Mouse (Mus musculus) frontal cortex, postnatal 14 days (tissue): ENCODE measurements around the gene Gm29776.

Experiments
- DNase-seq, 2 experiments: peaks; one replicate each; pipeline ENCODE4 v3.0.0; 2022; ENCODE audit warnings: low spot score in 2 of 2

Gm29776 gene

DNA sequence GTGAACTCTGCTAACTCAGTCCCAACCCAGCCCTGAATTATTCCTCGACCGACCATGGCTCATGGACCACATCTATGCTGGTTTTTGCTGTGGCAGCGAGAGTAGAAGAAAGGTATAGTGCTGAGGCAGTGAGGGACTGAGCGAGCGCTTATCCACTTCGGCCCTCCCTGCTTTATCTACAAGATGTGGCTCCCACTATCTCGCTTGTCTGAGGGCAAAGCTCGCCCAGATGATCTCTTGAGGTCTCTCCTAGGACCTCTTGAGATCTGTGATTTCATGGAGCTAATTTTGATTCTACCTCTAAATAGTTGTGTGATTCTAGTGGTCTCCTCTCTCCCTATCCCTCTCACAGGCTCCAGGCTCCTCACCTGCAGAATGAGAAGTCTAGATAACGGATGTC, 10.4 kb upstream of the Gm29776 start:
- DNase-seq = no peak

DNA sequence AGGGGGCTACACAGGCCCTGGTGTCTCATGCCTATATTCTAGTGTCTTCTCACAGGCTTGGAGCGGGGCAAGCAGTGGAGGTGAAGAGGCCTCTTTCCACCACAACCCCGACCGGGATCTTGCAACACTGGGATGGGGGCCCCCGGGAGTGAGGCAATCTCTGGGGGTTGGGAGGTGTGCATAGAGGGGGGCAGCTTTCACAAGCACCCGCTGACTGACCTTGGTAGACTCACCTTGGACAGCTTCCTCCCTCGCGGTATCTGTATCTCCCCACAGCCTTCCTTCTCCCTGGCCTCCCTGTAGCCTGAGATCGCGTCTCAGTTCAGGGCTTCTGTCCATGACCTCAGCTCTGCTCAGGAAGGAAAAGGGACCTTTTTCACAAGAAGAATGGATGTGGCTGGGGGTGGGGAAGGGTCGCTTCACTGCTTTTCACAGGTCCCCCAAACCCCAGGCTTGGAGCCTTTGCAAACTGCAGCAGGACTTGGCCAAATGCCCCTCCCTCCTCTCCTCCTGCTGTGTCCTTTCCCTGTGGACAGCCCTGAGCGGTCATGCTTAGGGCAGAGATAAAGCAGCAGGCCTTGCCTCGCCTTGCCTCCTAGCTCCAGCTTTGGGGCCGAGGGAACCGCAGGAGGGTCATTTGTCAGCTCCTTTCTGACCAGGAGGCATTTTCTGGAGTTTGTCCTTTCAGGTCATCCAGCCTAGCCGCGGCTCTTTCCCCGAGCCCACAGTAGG, 8.1 kb upstream of the Gm29776 start:
- no peak for DNase-seq

DNA sequence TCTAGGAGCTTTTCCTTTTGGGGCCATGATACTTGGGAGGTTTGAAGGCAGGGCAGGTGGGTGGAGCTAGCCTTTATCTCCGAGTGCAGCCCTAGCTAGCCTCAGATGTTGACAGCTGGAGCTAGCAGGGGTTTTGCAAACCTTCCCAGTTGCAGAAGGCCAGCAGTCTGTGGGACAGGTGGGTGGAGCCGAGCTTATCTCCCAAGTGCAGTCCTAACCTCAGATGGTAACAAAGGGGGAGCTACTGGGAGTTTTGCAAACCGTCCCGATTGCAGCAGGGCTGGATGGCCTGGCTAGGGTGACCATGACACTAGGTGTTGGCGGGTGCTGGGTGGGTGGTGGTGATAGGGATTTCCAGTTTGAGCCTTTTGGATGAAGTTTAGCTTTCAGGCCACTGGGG, 7.2 kb upstream of the Gm29776 start:
- DNase-seq = no peak

DNA sequence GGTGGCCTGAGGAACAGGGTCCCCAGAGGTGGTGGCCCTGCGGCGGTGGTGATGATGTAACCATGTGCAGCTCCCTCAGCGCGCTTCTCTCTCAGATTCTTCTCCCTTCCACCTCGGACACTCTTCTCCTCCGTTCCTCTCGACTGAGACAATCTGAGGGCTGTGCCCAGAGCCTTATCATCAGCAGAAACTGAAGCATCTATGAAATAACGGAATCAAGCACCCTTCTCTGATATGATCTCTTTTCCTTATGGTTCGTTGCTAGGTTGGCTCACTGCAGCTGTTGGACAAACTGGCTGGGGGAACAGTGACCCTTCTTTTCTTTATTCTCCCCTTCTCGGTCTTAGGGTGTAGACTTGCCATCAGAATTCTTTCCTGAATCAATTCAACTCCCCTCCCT, 4.6 kb upstream of the Gm29776 start:
- no peak for DNase-seq

DNA sequence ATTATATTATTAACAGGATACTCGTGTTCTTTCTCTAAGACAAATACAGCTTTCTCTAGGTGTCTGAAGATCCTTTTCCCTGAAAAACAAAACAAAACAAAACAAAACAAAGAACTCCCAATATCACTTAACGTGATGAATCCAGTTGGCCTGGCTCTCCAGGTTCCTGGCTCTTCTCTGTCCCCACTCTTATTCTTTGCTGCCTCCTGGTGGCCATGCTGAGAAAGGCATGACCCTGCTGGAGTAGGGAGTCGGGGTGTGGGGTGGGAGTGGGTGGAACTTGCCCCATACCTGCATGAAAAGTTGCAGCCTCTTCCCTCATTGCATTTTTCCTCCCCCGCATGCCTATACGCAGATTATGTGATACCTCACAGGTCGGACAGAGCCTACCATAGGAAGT, 2.7 kb upstream of the Gm29776 start:
- DNase-seq = peak; percentile 43 to 56

DNA sequence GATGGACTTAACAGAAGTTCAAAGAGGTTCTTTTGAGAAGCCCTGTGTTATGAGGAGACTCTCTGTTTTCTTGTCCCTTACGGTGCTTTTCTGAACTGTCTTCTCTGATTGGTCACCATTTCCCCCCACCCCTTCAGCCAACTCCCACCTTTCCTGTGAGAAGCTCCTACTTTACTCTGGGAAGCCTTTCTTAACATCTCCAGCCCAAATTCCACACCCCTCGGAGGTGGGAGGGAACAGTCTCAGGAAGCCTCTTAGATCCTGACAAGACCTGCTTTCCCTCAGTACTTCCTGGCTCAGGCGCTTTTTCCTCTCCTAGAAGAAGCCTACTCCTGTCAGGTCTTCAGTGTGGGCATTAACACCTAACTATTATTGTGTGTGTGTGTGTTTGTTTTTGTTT, 953 bp upstream of the Gm29776 start:
- no peak for DNase-seq

DNA sequence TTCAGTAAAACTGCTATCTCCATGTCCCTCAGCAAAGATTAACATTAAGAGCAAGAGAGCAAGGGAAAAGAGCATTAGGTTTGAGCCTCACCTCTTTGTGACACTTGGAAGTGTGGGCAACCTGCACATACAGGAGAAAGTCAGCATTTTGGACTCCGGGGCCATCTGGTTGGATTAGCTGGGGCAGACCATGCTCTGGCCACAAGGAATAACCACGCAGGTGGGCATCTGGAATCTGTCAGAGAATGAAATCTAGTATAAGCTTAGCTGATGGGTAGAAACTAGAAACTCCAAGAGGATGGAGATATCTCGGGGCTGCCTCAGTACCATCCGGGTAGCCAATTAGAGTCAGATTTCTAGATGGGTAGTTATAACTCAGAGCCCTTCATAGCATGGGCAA, 1.9 kb downstream of the Gm29776 start:
- DNase-seq = no peak

DNA sequence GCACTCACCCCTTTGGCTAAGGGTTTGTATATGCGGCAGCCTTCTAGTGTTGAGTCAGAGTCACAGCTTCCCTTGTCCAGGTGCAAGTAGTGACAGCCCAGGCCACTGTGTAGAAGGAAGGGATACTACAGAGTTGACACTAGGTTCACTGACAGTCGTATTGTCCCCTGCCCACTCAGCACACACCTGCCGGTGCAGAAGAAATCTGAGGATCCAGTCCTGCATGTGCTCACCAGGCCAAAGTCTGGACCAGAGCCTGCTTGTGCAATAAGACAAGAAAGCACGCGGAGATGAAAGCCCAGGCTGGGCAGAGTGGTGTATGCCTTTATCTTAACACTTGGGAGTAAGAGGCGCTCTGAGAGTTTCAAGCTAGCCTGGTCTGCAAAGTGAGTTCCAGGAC, 3.6 kb downstream of the Gm29776 start:
- DNase-seq = no peak

DNA sequence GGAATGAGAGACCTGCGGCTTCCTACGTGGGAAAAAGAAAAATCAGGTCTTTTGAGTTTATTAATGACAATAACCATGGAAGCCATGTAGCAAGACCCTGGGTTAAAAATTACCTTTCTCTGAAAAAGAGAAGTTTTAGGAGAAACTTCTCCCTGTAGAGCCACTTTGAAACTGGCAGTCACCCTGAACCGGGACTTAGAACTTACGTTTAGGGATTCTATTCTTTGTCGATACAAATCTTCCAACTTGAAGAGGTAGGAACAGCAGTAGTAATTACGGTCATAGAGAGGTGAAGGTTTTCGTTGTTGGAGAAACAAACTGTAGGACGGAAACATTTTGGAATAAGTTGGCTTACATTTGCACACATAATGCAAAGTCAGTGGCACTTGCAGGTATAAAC, 11.4 kb downstream of the Gm29776 start:
- no peak for DNase-seq

DNA sequence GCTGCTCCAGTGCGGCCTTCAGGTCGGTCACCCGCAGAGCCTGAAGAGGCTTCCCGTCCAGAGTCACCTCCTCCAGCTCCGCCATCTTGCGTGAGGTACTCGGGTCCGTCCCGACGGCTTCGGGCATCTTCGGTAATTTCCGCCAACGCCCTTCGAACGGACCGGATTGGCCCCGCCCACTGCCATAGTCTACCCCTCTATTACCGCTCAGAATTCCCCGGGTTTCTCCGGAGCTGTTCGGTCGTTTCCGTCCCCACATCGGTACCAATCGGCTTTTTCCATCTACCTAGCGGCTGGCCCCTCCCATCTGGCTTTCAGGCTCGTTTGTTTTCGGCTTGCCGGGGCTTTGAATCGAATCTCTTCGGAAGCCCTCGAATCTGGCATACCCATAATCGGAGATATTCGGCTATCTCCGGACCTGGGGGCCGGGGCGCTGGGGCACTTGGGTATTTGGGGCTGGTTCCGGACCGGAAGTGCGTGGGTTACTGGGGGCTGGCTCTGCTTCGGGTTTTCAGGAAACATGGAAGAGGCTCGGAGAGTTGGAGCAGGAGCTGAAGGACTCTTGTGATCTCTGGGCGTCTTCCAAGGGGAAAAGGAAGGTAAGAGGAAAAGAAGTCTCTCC, 12.0 kb downstream of the Gm29776 start, which contains the start of gene Acin1:
Acin1 (minus strand) TSS at position 410 of the 622 bp plus-strand sequence.
- peak; percentile 100 for DNase-seq

DNA sequence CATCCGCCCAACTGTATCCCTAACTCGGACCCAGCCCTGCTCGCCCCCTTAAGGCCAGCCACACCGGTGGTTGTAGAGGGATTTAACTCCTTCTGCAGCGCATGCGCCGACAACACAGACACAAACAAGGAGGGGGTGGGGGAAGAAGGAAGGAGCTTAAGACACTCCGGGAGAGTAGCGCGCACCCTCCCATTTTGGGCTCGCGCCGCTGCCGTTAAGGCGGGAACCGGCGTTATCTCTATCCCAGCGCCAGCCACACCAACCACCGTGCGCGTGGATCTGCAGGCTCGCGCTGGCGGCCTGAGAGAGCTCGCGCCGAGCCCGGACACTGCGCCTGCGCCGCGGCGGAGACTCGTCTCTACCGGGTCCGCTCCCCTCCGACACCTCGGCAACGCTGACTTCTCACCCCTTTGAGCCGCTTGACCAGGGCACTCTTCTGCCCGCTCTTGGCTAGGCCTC, 12.5 kb downstream of the Gm29776 start, which contains the start of gene 1700123O20Rik:
1700123O20Rik (plus strand) TSS at position 154 of the 459 bp plus-strand sequence.
- no peak for DNase-seq

DNA sequence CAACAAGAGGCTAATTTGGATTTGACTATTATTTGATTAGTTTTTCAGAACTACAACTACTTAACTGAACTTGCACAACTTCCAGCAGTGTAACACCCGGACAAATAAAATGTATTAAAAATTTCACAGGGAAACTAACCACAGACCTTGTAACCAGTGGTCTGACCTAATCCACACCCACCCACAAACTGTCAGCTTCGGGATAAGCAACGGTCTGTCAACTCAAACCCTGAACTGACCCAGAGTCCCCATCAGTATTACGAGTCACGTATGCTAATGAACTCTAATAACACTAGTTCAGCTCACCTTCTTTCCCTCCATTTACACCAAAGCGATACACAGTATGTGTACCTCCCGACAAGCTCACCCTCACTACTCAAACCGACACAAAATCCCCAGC, 13.2 kb downstream of the Gm29776 start:
- no peak for DNase-seq

DNA sequence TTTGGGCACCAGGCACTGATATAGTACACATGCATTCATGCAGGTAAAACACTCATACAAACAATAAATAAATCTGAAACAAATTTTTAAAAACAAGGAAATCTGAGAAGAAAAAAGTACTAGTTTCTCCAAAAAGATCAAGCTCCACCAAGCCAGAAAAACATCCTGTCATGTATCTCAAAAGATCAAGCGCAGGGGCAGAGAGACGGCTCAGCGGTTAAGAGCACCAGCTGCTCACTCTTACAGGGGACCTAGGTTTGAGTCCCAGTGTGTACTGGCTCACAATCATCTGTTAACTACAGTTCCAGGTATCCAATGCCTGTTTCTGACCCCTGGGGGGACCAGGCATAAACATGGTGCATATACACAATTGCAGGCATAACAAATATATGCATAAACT, 16.2 kb downstream of the Gm29776 start:
- no peak for DNase-seq

DNA sequence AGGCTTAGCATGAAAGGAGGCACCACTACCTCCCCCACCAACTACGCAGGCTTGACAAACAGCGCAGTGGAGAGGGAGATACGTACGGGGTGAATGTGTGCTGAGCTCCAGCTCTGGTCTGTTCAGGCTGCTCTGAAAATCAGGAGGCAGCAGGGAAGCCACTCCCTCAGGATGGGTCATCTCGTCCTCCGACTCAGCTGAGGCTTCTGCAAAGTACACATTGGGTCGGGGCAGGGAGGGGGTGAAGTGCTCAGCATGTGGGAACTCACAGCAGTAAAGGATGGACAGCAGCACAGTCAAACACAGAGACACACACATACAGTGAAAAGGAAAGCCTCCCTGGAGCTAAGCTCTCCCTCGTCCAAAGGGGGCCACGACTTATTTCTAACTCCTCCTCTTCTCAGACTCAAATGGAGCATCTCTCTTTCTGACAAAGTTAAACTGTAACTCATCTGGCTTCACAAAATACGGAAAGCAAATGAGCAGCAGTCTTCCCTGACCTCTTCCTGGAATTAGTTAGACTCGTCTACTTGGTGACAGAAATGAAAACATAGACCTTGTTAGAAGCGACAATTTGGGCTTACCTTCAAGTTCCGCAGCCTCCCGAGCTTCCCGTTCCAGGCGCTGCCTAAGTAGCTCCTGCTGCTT, 19.9 kb downstream of the Gm29776 start:
- DNase-seq = no peak

DNA sequence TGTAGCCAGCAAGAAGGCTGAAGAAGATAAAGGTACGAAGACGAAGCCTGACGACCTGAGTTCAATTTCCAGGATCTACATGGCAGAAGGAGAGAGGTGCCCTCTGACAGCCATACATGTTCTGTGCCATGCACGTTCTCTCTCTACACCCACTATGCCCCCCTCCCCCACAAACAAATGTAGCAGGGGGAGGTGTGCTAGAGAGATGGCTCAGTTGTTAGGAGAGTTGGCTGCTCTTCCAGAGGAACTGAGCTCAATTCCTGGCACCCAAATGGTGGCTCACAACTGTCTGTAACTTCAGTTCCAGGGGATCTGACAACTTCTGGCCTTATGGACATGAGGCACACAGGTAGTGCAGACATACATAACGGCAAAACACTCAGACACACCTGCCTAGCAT, 22.3 kb downstream of the Gm29776 start:
- DNase-seq = no peak

DNA sequence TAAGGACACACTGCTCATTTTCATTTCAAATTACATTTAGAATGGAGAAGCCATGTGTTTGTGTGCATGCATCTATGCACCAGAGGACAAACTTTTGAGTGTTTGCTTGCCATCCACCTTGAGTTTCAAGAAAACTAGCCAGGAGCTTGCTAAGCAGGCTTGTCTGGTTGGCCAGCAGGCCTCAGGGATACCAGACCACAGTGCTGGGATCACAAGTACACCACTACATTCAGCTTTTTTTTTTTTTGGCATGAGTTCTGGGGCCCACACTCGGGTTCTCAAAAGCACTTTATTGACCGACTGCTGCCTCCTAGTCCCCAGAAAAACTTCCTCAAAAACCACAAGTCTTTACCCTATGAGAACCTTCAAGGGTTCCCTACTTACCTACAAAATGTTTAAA, 24.3 kb downstream of the Gm29776 start:
- no peak for DNase-seq

DNA sequence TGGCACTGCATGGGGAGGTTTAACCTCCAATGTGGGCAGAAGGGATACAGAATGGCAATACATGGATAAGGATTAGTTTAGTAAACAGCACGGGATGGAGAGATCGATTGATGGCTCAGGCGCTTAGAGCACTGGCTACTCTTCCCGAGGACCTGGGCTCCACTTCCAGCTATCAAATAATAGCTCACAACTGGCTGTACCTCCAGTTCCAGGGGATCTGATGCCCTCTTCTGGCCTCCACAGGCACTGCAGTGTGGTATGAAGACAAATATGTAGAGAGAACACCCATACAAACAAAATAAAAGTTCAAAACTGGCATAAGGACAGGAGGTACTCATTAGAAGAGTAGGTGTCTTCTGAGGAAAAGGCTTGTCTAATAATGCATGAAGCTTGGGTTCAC, 29.3 kb downstream of the Gm29776 start:
- DNase-seq = no peak

DNA sequence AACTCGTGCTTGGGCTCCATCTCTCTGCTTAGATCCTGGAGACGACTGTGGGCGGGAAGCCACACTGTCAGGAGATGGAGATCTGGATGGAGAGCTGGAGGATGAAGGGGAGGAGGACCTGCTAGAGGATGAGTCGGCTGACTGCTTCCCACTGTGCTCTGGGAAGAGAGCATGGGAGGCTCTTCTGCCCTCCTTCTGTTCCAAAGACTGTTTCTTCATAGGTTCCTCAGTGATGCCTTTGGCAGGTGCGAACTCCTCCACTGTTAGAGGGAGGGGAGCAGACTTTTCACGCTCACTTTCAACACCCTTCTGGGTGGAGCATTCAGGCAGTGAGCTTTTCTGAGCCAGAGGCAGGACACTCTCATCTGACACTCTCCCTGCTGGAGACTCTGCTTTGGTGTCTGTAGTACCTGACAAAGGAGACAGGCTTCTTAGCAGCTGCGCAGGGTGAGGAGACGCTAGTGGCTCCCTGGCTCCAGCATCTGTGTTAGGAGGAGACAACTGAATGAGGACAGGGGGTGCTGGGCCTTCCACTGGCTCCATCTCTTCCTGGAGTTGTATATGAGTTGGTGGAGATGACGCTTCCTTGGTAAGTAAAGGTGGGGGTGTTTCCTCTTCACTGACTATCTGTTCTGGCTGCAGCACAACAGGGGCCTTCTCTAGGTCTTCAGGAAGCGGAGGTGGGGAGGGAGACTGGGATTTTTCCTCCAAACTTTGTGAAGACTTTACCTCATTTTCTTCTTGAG, 34.0 kb downstream of the Gm29776 start:
- no peak for DNase-seq

DNA sequence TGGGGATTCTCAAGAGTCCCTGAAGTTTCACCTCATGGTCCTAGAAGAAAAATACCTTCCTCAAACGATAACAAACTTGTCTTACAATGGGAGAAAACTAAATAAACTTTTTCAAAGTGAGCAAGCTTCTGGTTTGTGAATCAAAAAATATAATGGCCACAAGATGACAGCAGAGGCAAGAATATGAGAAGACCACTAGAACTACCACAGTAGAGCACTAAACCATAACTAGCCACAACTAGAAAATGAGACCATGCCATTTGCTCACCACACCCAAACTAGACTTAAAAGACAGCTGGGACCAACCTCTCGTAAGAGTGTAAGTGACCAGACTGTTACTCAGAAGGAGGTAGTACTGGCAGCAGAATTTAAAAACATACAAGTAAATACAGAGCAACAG, 38.6 kb downstream of the Gm29776 start:
- no peak for DNase-seq

DNA sequence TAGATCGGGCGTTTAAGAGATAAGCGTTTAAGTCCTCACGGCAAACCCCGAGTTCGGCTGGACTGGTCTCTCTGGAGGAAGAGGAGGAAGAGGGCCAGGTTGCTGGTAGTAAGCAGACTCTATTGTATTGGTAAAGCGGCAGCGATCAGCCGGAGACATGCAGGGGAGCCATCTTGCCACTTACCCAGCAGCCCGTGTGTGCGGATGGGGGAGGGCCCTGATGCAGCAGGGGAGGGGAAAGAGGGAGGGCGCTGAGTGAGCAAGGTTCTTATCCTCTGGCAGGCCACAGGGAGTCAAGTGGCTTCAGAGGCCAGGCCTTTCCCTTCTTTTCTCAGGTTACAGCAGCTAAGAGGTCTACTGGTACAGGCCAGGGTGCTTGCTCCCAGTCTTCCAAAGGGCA, 45.1 kb downstream of the Gm29776 start:
- DNase-seq = peak; percentile 72 to 76

DNA sequence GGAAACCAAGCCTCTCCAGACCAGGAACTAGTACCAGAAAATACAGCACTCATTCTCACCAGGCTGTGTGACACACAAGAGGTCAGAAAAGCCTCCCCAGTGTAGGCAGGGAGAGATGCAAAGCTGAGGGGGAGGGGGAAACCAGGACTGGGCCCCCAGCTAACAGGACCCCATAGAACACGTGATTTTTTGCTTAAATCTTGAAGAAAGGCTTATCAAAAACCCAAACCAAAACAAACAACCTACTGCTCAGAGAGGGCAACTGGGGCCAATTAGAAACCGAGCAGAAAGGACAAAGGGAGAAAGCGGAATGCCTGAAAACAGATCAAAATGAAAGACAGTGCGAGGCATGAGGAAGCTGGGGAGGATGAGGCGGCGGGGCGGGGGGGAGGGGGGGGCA, 45.8 kb downstream of the Gm29776 start:
- DNase-seq = no peak

DNA sequence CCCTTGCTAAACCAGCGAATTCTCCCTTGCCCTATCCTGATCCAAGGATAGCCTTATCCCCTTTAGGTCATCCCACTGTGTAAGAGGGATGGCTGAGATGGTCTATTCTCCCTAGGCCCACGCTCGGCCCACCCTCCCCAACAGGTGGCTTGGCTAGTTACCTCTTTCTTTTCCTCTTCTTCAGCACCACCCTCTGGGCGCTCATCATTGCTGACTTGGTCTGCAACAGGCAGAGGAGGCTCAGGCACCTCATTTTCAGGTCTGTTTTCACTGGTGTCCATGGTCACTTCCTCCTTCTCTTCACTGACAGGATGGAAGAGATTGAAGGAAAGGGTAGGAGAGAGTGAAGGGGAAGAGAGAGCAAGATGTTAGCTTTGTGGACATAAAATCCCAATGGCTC, 47.1 kb downstream of the Gm29776 start:
- DNase-seq = no peak
